Mouse (Mus musculus): Measurements from ENCODE around the gene Stx1b.
"Not testable (repeated sequence)": the region's sequence is repeated elsewhere in the genome, so short reads cannot be mapped to it uniquely, and the experiment has no call there.

The Stx1b gene

DNA sequence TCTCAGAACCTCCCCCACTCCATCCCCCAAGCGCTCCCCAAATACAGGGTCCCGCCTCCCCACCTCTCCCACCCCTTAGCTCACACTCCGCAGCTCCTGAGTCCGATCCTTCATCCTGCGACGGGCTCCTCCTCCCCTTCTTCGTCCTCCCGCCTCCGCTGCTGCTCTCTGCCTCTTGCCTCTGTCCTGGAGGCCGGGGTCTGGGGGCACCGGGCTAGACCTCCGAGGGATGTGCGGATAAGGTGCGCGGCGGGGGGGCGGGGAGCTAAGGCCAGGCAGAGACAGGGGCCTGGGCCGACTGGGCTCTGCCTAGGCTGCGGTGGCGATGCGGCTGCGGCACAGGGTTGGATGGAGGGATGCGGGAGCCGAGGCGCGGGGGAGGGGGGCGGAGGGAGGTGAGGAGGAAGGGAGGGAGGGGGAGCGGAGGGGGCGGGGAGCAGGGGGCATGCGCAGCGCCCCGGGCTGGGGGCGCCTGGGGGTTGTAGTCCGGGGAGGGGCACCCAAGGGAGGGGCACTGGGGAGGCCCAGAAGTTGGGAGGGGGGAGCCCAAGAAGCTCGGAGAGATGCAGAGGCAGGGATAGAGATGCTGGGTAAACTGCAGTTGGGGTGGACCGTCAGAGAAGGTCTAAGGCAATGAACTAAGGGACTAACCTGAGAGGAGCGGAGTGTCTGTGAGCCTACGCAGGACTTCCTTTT, at the start of gene Stx1b, which contains the start of gene Stx4a:
Stx1b (minus strand) TSS at position 374 of the 696 bp plus-strand sequence.
Stx4a (plus strand) TSS at position 119 of the 696 bp plus-strand sequence.
- in situ Hi-C loops (cut with MboI, MseI), result no loop called here

DNA sequence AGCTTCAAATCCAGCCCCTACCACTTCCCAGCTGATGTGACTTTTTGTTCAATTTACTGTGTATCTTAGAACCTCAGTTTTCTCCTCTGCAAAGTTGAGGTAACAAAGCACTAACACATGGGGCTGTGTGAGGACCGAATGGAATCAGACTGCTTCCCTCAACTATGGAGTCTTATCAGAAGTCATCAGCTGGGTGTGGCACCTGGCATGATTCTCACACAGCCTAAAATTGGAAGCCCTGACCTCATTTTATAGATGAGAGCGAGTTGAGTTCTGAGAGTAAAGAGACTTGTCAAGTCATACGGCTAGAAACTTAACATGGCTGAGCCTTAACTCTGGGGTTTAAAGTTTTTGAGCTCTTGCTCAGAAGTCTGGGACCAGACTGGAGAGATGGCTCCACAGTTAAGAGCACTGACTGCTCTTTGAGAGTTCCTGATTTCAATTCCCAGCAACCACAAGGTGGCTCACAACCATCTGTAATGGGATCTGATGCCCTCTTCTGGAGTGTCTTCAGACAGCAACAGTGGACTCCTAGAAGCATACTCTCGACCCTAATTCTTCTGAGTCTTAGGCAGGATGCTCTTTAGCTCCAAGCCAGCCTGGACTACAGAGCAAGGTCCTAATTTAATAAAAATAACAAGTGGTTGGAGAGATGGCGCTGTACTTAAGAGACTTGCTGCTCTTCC, 45.9 kb upstream of the Stx1b start:
- in situ Hi-C loops (cut with MboI, MseI), result no loop called here

DNA sequence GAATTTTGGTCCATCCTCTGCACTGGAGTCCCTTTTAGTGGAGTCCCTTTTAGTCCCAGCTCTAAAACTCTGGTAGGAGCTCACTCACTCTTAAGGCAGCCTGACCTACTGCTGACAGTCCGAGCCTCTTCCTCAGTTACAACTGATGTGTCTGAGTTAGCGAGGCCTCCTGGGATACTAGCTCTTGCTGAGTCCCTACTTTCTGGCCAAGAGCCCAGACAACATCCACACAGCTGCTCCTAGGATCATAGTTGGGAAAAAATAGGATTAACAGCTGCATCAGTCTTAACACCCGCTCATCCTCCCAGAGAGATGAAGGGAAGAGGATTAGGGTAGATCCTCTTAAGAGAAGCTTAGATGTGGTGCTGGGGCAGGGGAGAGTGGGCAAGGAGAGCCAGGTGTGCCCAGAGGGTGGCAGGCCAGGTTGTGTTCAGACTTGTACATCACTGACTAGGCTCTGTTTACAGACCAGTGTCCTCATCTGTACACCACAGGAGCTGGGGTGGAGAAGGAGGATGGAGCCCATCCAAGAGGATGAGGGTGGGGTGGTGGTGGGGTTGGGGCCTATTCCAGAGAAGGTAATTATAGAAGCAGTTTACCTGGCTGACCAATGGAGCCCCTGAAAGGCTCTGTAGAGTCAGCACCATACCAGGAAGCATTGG, 44.9 kb upstream of the Stx1b start:
- in situ Hi-C loops (cut with MboI, MseI), result no loop called here

DNA sequence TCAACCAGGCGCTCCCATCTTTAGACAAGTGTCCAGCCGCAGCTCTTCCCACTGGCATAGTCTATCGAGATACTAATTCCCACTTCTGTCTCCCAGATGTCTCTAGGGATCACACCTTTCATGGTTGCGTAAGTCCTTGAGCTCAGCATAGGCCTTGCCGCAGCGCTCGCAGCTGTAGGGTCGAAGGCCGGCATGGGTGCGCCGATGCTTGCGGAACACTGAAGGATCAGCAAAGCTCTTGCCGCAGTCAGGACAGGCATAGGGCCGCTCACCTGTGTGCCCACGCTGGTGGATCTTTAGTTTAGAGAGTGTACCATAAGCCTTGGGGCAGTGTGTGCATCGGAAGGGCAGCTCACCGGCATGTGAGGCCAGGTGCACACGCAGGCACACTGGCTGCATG, 43.3 kb upstream of the Stx1b start:
- in situ Hi-C loops (cut with MboI, MseI), result no loop called here

DNA sequence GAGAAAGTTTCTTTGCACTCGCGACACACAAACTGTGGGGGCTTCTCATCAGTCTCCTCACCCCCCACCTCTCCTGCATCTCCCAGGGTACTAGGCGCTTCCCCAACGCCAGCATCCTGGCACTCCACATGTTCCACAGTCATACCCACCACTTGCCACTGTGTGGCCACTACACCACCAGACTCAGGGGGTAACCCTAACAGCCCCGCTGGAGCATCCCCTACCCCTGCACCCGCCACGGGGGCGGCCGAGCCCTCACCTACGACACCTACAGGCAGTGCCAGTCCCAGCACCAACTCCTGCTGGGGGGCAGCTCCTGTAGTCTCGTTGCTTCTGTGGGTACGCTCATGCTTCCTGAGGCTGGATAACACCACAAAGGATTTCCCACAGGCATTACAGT, 42.1 kb upstream of the Stx1b start:
- in situ Hi-C loops (cut with MboI, MseI), result no loop called here

DNA sequence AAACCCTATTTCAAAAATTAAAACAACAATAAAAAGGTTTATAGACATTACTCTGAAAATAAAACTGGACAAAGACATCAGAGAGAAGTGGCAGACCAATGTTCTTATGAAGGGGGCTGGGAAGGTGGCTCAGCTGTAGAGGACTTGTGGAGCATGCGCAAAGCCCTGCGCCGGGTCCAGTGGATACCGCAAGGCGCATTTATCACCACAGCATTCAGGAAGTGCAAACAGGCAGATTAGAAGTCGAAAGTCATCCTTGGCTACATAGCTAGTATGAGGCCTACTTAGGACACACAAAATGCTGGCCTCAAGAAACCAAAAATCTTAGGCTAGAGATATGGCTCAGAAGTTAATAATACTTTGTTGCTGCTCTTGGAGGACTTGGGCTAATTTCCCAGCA, 33.9 kb upstream of the Stx1b start:
- in situ Hi-C loops (cut with MboI, MseI), result no loop called here

DNA sequence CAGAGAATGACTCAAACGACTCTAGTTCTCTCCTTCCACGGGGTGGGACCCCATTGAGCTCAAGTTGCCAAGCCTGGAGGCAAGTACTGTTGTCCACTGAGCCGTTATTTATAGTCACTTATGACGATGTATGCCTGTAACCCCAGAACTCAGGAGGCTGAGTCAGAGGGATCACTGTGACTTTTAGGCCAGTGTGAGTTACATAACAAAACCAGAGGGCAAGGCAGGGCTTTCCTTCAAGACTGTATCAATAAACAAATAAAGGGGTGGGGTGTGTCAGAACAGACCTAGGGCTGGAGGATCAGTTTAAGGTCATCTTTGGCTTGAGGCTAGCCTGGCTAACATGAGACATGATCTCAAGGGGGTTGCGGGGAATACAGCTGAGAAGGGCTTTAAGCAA, 26.6 kb upstream of the Stx1b start:
- in situ Hi-C loops (cut with MboI, MseI), result no loop called here

DNA sequence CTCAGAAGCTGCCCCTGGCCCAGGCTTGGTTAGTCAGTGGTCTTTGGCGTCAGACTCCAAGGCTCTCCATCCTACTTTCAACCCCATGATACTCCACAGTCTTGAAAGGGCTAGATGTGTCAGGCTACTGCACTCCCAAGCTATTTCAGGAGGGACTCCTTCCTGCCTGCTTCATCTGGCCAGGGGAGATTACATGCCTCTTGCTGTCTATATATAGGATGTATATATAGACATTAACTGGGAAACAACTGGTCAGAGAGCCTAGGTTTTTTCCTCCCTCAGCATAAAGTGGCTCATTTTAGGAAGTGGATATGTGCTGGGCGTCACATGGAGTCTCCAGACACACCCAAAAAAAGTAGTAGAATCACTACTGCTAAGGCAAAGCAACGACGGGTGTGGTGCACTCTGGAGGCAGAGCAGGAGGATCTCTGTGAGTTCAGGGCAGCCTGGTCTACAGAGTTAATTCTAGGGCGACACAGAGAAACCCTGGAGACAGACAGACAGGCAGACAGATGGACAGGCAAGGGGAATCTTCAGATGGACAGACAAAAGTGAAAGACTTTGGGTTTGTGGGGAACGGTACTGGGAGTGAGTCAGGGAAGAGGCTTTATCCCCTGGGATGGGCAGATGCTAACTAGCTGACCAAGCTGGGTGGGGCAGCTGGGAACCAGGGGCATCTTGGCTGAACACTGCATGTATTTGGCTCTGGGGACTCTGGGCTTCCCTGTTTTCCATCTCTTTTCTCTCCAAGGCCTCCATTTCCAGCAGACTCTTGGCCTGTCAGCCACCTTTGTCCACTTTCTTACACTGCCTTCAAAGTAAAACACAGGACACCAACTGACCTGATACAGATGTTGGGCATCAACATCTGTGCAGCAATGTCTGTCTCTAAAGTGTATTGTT, 25.9 kb upstream of the Stx1b start:
- in situ Hi-C loops (cut with MboI, MseI), result no loop called here

DNA sequence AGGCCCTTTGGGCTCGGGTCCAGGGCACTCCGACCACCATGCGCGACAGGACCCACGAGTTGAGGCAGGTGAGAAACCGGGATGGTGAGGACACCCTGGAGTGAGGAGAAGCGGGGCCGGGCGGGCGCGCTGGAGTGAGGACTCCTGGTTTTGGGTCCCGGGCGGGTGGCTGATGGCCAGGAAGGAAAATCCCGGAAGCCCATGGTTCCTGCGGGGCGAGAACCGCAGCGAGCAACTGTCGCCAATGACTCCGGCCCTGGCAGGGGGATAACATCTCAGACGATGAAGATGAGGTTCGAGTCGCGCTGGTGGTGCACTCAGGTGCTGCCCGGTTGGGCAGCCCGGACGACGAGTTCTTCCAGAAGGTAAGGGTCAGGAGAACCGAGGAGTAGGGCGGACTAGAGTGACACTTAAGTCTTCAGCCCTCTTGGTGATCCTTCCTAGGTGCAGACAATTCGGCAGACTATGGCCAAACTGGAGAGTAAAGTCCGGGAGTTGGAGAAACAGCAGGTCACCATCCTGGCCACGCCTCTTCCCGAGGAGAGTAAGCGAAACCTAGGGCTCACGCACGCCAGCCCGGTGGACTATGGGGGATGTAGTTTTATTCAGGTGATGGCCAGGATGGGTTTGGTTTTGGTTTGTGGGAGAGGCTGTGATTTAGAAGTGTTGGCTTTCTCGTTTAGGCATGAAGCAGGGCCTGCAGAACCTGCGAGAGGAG, 17.8 kb upstream of the Stx1b start:
- in situ Hi-C loops (cut with MboI, MseI), result loop anchor here (5.0 kb wide), 1 partner anchor 65 kb away; the partner anchor contains the start of gene Setd1a

DNA sequence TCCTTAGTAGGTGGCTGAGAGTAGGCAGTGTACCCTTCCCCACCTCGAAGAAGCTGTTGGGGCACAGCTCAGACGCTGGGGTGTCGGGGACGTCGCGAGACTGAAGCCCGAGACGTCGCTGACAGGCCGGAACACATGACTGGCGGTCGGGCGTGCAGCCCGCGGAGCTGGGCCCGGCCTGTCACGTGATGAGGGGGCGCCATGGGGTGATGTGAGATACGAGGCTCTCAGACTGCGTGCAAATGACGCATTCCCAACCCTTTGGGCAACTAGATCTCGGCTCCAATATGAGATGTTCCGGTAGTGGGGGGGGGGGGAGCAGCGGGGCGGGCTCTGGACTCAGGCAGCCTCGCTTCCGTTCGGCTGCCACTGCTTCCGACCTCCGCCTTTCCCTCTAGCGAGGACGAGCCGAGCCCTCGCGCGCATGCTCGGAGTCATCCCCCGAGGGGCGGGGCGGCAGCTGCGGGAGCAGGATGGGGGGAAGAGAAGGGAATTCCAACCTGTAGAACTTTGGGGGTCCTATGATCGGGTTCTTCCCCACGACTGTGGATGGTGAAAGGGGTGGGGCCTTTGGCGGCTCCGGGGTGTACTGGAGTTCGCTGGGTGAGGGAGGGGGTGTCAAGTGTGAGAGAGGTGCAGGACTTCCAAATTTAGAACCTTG, 17.1 kb upstream of the Stx1b start:
- in situ Hi-C loops (cut with MboI, MseI), result loop anchor here (5.0 kb wide), 1 partner anchor 64 kb away; the partner anchor contains the start of gene Setd1a

DNA sequence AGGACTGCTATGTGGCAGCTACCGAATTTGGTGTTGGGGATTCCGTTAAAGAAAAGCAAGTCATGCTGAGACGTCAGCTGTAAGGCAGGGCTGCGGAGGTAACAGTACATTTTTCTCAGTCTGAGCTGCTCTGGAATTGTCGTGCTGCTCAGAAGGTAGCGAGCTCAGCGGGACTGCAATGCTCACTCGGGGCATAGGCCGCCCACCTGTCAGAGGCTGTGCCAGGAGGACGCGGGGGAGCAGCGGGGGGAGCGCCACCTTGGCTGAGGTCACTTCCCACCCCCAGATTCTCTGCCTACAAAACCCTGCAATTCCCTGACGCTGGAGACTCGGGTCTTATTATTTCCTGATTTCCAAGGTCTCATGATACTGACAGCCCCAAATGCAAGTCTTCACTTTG, 16.5 kb upstream of the Stx1b start:
- in situ Hi-C loops (cut with MboI, MseI), result loop anchor here (5.0 kb wide), 1 partner anchor 64 kb away; the partner anchor contains the start of gene Setd1a

DNA sequence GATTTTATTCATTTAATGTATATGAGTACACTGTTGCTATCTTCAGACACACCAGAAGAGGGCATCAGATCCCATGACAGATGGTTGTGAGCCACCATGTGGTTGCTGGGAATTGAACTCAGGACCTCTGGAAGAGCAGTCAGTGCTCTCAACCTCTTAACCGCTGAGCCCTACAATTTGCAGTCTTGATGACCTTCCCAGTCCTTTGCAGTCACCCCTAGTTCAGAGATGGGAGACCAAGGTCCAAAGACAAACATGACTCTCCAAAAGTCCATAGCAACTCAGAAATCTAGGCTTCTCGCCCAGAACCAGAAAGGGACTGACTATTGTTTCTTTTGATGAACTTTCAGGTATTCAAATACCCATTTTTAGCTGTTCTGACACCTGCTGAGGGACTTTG, 15.7 kb upstream of the Stx1b start:
- in situ Hi-C loops (cut with MboI, MseI), result loop anchor here (5.0 kb wide), 1 partner anchor 63 kb away; the partner anchor contains the start of gene Setd1a

DNA sequence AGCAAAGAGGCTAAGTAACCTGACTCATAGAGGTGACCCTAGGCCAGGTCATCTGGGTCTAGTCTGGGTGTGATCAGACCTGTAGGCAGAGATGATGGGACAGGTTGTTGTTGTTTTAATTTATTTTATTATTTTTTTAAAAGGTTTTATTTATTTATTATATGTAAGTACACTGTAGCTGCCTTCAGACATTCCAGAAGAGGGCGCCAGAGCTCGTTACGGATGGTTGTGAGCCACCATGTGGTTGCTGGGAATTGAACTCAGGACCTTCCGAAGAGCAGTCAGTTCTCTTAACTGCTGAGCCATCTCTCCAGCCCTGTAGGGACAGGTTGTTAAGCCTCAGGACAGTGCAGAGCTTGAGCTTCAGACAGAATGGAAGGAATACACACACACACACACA, 13.5 kb upstream of the Stx1b start:
- in situ Hi-C loops (cut with MboI, MseI), result not testable (repeated sequence)

DNA sequence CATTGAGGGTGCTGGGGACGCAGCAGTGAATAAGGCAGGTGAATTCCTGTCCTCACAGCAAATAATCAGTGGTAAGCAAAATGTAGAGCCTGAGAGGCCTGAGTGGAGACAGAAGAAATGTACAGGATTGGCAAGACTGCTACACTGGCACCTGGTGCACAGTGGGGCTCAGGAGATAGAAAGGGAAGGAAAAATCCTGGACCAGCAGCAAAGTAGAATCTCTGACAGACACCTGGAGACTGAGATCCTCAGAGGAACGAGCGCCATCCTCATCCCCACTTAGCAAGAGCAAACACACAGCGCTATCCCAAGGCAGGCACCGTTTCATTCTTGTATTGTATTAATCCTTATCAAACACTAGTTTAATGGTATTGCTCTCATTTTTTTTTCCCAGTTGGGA, 13.1 kb upstream of the Stx1b start:
- in situ Hi-C loops (cut with MboI, MseI), result no loop called here

DNA sequence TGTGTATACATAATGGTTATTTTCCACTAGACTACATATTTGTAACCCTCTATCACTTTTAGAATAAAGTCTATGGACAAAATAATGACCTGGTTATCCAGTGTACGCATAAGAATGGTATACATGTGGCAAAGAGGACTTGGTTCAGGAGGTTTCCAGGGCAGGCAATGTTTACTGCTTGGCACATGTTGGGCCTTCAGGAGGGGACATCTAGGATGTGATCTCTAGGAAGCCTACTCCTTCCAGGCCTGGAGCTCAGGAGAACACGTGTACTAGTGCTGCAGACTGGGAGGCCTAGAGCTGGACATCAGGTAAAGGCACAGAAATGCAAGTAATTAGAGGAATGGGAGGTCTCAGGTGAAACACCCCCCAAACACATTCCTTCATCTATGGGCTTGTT, 11.2 kb upstream of the Stx1b start:
- in situ Hi-C loops (cut with MboI, MseI), result no loop called here

DNA sequence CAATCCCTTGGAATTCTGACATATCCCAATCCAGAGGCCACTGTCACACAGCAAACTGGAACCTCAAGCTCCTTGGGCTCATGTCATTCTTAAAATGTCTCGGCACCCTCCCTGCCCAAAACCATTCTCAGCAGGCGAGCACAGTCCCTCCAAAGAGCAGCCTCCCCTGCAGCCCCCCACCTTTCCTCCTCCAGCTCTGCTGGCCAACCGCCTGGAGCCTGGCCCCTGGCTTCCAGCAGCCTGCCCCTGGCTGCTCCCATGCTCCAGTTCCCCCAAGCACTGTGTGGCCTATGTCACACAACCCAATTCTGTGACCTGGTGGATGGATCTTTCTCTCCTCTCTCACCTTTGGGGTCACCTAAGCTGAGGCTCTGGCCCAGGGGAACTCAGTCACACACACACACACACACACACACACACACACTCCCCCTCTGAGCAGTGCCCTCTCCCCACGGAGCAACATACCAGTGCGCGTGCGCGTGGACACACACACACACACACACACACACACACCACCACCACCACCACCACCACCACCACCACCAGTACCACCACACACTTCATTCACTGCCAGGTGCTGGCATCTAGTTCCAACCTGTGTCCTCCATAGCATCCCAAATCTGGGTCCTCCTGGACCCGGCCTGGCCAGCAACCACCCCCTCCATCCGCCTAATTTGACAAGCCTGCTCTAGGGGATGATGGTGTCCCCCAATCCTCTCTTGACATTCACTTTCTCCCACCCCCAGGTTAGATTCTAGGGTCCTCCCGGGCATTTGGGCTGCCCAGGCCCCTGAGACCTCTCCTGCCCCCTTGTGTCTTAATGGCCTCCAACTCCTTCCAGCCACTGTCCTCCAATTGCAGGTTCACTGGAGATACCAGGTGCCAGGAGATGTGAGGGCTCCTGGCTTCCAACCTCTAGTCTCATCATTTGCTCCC, 845 bp downstream of the Stx1b start:
- in situ Hi-C loops (cut with MboI, MseI), result no loop called here

DNA sequence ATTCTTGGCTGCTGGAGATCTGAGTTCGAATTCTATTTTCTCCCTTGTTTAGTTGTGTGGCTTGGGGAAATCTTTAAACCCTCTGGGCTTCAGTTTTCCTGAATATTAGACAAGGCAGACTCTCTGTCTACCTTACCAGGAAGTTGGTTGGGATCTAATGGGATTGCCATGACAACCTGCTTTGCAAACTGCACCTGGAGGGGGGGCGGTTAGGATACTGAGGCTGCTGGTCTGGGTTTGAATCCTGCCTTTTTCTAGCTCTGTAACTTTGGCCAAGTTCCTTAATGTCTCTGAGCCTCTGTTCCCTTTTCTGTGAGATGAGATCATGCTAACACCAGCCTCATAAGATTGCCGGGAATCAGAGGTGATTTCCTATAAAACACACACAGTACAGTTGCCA, 1.9 kb downstream of the Stx1b start:
- in situ Hi-C loops (cut with MboI, MseI), result no loop called here

DNA sequence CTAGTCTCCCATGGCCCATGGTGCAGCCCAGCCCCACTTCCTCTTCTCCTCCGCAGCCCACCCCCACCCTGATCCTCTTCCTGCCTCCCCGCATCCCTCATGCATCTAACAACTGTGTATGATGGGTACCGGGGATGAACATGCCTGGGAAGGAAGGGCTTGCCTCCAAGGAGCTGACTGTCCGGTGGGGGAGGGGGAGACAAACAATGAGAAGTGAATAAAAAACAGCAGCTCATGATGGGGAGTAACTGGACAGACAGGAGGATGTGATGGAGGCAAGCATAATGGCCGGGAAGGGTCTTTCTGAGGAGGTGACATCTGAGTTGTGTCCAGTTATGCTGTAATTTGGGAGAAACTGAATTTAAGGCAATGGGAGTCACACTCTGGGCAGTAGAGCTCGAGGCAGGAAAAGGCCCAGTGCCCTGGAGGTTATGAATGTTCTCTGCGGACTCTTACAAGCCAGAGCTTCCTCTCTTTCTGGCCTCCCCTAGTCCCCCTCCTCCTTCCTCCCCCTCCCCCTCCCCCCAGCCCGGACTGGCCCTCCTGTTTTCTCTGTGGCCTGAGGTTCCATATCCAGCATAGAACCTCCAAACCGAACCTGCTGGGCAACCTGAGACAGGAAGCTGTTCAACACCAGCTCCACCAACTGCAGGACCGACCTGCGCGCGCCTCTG, 3.4 kb downstream of the Stx1b start:
- in situ Hi-C loops (cut with MboI, MseI), result no loop called here

DNA sequence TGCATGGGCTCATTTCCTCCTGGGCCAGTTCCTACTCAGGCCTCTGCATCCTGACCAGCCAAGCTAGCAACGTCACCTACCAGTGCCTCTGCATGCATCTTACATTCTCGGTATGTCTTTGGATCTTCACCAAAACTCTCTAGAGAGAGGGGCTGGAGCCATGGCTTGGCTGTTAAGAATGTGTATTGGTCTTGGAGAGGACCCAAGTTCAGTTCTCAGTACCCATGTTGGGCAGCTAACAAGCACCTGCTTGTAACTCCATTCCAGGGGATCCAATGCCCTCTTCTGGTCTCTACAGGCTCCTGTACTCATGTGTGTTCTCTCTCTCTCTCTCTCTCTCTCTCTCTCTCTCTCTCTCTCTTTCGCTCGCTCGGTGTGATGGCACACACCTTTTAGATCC, 6.6 kb downstream of the Stx1b start:
- in situ Hi-C loops (cut with MboI, MseI), result no loop called here

All from T-helper 1 cell (primary cell).